Mouse (Mus musculus) limb, embryonic 11.5 days (tissue): ENCODE measurements around the gene Gpr62. TPM values are rescaled to one million over a fixed set of nuclear protein-coding genes. Genes with fewer than 3 reads are reported as not detected.

Experiments
- ATAC-seq: fragments of 200-750 bp; cut with Nextera tagmentation; 2 replicates; pipeline ENCODE4 v1.8.0; 2017; ENCODE audit warnings: low read depth; ENCODE audit not compliant: insufficient number of reproducible peaks, low FRiP score, low TSS enrichment
- DNase-seq: peaks from one replicate; pipeline ENCODE4 v3.0.0-alpha.2; 2015; ENCODE audit warnings: low spot score
- H3K27ac ChIP-seq: fragments of 300-500 bp; sonication (generic); replicated peaks from 2 replicates; pipeline ENCODE4 v1.5.1; 2014; ENCODE audit warnings: low read depth, mild to moderate bottlenecking, low read length
- H3K27me3 ChIP-seq: fragments of 300-500 bp; sonication (generic); 2 replicates; pipeline ENCODE4 v1.6.1; 2014; ENCODE audit warnings: mild to moderate bottlenecking, low read length, mixed read lengths; ENCODE audit not compliant: control insufficient read depth, insufficient read depth
- H3K36me3 ChIP-seq: fragments of 300-500 bp; sonication (generic); 2 replicates; pipeline ENCODE4 v1.6.1; 2014; ENCODE audit warnings: mild to moderate bottlenecking, low read length, moderate library complexity, mixed read lengths; ENCODE audit not compliant: control insufficient read depth, insufficient read depth
- H3K4me1 ChIP-seq: fragments of 300-500 bp; sonication (generic); 2 replicates; pipeline ENCODE4 v1.6.1; 2014; ENCODE audit warnings: low read length, mixed read lengths; ENCODE audit not compliant: control insufficient read depth, insufficient read depth
- H3K4me2 ChIP-seq: fragments of 300-500 bp; sonication (generic); 2 replicates; pipeline ENCODE4 v1.6.1; 2014; ENCODE audit warnings: low read depth, mild to moderate bottlenecking, moderate library complexity; ENCODE audit not compliant: severe bottlenecking
- H3K4me3 ChIP-seq: fragments of 300-500 bp; sonication (generic); 2 replicates; pipeline ENCODE4 v1.5.1; 2014; ENCODE audit warnings: low read depth, low read length
- H3K9ac ChIP-seq: fragments of 300-500 bp; sonication (generic); 2 replicates; pipeline ENCODE4 v1.6.1; 2014; ENCODE audit warnings: mild to moderate bottlenecking, low read length
- H3K9me3 ChIP-seq: fragments of 300-500 bp; sonication (generic); 2 replicates; pipeline ENCODE4 v1.6.1; 2016; ENCODE audit warnings: low read length; ENCODE audit not compliant: control insufficient read depth
- WGBS: fragments of 180-500 bp; shearing (Covaris S2); extraction: QIAGEN DNeasy Blood & Tissue Kit; methylation state at CpG from one replicate; pipeline ENCODE4 v1.1.7; 2014; 5-methylcytosine and 5-hydroxymethylcytosine counted together
- polyA plus RNA-seq: library from polyadenylated mRNA; unstranded; fragments of >200 nt; fragmentation: Nextera tagmentation; extraction: Ambion mirVana; gene quantifications from 2 replicates; pipeline ENCODE4 v1.2.1, GENCODE M21; 2014

The Gpr62 gene
- polyA plus RNA-seq, 1 experiment from 2014 or later: 0.24 TPM

DNA sequence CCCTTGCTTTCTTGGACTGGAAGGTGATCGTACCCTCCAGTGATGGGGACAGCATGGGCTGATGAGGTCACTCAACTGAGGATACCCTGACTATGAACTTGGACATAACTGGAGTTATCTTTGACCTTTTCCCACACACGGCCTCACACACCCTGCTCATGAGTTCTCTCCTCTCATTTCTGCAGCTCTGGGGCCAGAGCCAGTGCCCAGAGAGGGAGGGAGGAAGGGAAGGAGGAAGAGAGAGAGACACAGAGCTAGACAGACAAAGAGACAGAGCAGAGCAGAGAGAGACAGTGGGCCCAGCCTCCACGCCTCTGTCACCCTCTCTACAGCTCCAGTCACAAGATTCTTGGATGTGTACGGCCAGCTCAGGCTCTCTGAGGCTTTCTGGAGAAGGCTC, 6.6 kb upstream of the Gpr62 start:
- Histone ChIP-seq H3K27ac (no peak overlapping the region), H3K36me3 (no peaks in the 10 kb centered on the region), H3K4me1 (peaks cover 3% of the 10 kb centered on the region), H3K9ac (no peak overlapping the region), H3K27me3 (no peaks in the 10 kb centered on the region), H3K4me2 (no peak overlapping the region), H3K4me3 (no peak overlapping the region), H3K9me3 (no peaks in the 10 kb centered on the region)
- ATAC-seq (no peak), DNase-seq (no peak)
- 74% methylated on average over 4 of the region's 4 CpGs for WGBS

GRCm38 (mm10) chr9:106471892-106472291, 6.2 kb upstream of the Gpr62 start:
- H3K36me3 ChIP-seq: no peaks in the 10 kb centered on the region
- 11% methylated on average over 5 of the region's 5 CpGs for WGBS
- no peak overlapping the region for H3K4me3 ChIP-seq
- H3K9me3 ChIP-seq: no peaks in the 10 kb centered on the region
- no peak overlapping the region for H3K9ac ChIP-seq
- H3K27me3 ChIP-seq: no peaks in the 10 kb centered on the region
- ATAC-seq (no peak), DNase-seq (no peak)
- peak overlapping the region; percentile 18; the same call in 1 of the 2 replicates for H3K4me2 ChIP-seq
- peaks cover 3% of the 10 kb centered on the region for H3K4me1 ChIP-seq
- no peak overlapping the region for H3K27ac ChIP-seq

DNA sequence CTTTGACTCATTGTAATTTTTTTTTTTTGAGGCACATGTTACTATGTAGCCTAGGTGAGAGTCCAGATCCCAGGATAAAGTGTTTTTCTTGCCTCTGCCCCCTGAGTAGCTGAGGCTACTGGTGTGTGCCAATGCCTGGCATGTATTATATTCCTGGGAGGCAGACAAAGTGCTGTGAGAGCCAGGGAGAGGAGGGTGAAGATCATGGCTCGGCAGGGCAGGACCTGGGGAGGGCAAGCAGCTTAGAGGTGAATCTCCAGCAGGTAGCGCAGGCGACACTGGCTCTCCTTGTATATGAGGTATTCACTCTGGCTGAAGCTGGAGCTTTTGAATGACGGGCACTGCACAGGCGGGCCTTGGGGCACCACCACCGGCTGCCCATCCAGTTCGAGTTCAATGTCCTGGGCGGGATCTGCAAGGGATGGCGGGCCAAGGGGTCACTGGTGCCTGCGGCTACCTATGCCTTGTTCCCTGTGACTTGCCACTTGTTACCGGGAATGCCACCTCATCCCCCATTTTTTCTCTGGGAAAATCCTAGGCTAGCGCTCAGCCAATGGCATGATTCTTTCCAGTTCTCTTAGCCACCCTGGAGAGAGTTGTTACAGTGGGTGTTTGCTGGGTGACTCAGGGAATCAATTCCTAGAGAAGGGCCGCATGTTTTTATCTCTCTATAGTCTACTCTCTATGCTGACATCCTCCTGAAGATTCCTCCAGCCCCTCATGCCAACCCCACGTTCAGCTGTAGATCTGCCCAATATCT, 5.4 kb upstream of the Gpr62 start:
- 67% methylated on average over 14 of the region's 14 CpGs for WGBS
- no peaks in the 10 kb centered on the region for H3K9me3 ChIP-seq
- H3K27me3 ChIP-seq: no peaks in the 10 kb centered on the region
- DNase-seq (no peak), ATAC-seq (no peak)
- H3K9ac ChIP-seq: no peak overlapping the region
- H3K4me1 ChIP-seq: peaks cover 3% of the 10 kb centered on the region
- H3K27ac ChIP-seq: no peak overlapping the region
- no peak overlapping the region for H3K4me3 ChIP-seq
- H3K36me3 ChIP-seq: no peaks in the 10 kb centered on the region
- peak overlapping the region; percentile 18; the same call in 1 of the 2 replicates for H3K4me2 ChIP-seq

- peaks cover 8% of the 10 kb centered on the region; the same call in 1 of the 2 replicates for H3K4me1 ChIP-seq
- no peak overlapping the region for H3K27ac ChIP-seq
- no peak for ATAC-seq
- DNase-seq: no peak
- no peak overlapping the region for H3K4me2 ChIP-seq
- no peaks in the 10 kb centered on the region for H3K27me3 ChIP-seq
- WGBS: 78% methylated on average over 9 of the region's 9 CpGs
- H3K9me3 ChIP-seq: no peaks in the 10 kb centered on the region
- H3K9ac ChIP-seq: no peak overlapping the region
- no peaks in the 10 kb centered on the region for H3K36me3 ChIP-seq
- H3K4me3 ChIP-seq: no peak overlapping the region
Observed at GRCm38 (mm10) chr9:106469776-106470175, 4.0 kb upstream of the Gpr62 start.

DNA sequence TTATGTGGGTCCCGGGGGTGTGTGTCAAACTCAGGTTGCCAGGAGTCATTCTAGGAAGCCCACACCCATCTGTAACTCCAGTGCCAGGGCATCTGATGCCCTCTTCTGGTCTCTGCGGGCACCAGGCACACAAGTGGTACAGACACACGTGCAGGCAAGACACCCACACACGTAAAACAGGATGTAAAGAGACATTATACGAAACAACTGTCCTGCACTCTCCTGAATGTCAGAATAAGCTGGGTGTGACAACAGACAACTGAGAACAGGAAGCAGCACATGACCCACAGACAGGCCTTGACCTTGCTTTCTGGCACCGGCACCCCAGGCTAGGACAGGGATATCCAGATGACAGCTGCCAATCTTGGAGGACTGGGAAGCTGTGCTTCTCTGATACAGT, 3.6 kb upstream of the Gpr62 start:
- H3K36me3 ChIP-seq: no peaks in the 10 kb centered on the region
- DNase-seq (no peak), ATAC-seq (no peak)
- H3K4me2 ChIP-seq: no peak overlapping the region
- H3K4me3 ChIP-seq: no peak overlapping the region
- no peaks in the 10 kb centered on the region for H3K9me3 ChIP-seq
- 63% methylated on average over 6 of the region's 6 CpGs for WGBS
- no peak overlapping the region for H3K9ac ChIP-seq
- H3K27ac ChIP-seq: no peak overlapping the region
- peaks cover 11% of the 10 kb centered on the region; the same call in 1 of the 2 replicates for H3K4me1 ChIP-seq
- H3K27me3 ChIP-seq: no peaks in the 10 kb centered on the region

DNA sequence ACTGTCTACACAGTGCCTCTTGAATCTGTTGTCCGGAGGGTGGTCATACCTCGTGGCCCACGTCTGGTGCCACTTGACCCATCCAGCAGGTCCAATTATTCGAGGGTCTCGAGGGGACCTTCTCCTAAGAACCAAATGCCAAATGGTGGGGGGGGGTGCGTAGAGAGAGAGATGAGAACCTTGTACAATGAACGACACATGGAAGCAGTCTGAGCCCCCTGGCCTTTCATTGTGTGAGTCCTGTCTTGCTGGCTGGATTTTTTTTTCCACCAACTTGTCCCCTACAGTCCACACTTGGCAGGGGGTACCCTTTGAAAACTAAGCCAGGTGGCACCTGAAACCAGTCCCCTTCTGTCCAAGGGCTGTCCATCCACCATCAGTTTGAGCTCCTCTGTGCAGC, 2.0 kb upstream of the Gpr62 start:
- no peak overlapping the region for H3K9ac ChIP-seq
- 91% methylated on average over 7 of the region's 7 CpGs for WGBS
- no peaks in the 10 kb centered on the region for H3K9me3 ChIP-seq
- H3K4me2 ChIP-seq: no peak overlapping the region
- peaks cover 4% of the 10 kb centered on the region for H3K36me3 ChIP-seq
- H3K4me1 ChIP-seq: peaks cover 11% of the 10 kb centered on the region; the same call in 1 of the 2 replicates
- no peak for DNase-seq
- H3K27me3 ChIP-seq: no peaks in the 10 kb centered on the region
- ATAC-seq: no peak
- H3K4me3 ChIP-seq: no peak overlapping the region
- H3K27ac ChIP-seq: no peak overlapping the region

DNA sequence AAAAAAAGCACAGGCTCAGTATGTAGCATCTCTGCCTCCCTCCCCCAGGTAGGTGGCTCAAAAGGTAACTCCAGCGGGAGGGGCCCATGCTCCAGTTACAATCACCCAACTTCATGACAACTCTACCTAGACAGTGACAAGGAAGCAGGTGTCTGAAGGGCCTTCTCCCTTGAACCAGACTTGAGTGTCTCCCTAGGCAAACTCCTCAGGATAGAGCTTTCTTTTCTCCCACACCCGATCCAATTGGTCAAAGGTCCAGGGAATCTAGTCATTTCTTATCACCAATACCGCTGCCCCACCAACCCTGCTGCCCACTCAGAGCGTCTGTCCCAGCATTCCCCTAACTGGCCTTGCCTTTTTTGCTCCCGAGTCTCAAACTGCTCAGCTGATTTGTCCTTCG, 983 bp upstream of the Gpr62 start:
- no peak for DNase-seq
- Histone ChIP-seq H3K36me3 (peaks cover 7% of the 10 kb centered on the region), H3K9me3 (no peaks in the 10 kb centered on the region), H3K4me3 (no peak overlapping the region), H3K27me3 (no peaks in the 10 kb centered on the region), H3K9ac (no peak overlapping the region), H3K4me1 (peaks cover 11% of the 10 kb centered on the region; the same call in 1 of the 2 replicates), H3K4me2 (no peak overlapping the region), H3K27ac (no peak overlapping the region)
- WGBS: 90% methylated on average over 6 of the region's 6 CpGs
- no peak for ATAC-seq

GRCm38 (mm10) chr9:106464751-106465541, 792 bp downstream of the Gpr62 start:
- peaks cover 10% of the 10 kb centered on the region for H3K36me3 ChIP-seq
- peak overlapping the region; percentile 49 for H3K4me3 ChIP-seq
- H3K9ac ChIP-seq: peak overlapping the region; percentile 83
- H3K27ac ChIP-seq: peak overlapping the region; percentile 51; the same call in 1 of the 2 replicates
- DNase-seq (peak; percentile 77), ATAC-seq (peak; percentile 63)
- H3K4me1 ChIP-seq: peaks cover 13% of the 10 kb centered on the region
- H3K27me3 ChIP-seq: no peaks in the 10 kb centered on the region
- WGBS: 1% methylated on average over 90 of the region's 99 CpGs
- no peaks in the 10 kb centered on the region for H3K9me3 ChIP-seq
- H3K4me2 ChIP-seq: peak overlapping the region; percentile 98
